Comparison of ENCODE assay signal across 9 mouse cellular contexts in the genomic region with DNA sequence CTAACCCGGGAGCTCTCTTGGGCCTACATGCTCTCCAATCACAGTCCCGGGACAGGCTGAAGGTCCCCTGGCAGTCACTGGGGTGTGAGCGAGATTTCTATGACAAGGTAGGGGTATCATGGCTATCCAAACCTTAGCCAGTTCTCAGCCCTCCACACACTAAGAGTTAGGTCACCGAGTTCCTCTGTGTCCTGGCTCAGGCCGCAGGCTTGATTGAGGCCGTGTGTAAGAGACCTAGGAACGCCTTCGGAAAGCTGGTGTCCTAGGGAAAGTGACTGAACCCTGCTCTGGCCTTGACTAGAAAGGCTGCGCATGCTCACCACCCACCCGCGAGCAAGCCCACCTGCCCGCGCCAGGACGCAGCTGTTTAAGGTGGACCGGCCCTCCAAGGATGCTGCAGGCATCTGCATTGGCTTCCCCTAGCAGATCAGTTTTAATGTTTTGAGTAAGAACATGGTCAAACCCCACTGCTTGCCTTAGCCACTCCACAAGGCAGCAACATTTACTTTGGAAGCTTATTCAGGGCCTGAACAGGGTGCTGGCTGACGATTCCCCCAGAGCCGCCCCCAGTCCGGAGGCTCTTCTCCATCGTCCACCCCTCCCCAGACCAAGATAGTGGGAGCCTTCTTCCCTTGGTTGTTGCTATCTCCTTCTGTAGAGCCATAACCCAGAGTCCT. TPM values are rescaled to one million over a fixed set of nuclear protein-coding genes. Genes with fewer than 3 reads are reported as not detected.
DNase-seq lines count a peak whose midpoint lies in the region; ATAC-seq lines count a peak whose summit lies in the region.
"Had no signal": no experiment of that assay in that cellular context is flagged by ENCODE, and none has a peak within 500 bp of the region (broad histone marks: within the 10 kb centered on the region; RNA-seq: fewer than 3 reads in every experiment).

No protein-coding gene starts in this region.

- peak overlapping the region; percentile 87 for H3K4me2 ChIP-seq in hindbrain, embryonic 11.5 days (replicated peaks; ENCODE audit: low read depth, low read length)

- H3K27ac ChIP-seq in hindbrain, embryonic 11.5 days (ENCODE audit: low read depth, low read length) = peak overlapping the region; percentile 86

- 4% methylated on average over 19 of the region's 19 CpGs for WGBS in hindbrain, embryonic 11.5 days

- peaks cover 4% of the 10 kb centered on the region for H3K4me1 ChIP-seq in hindbrain, embryonic 11.5 days (replicated peaks; ENCODE audit: control insufficient read depth, insufficient read depth, low read length)

- H3K36me3 ChIP-seq in hindbrain, embryonic 11.5 days (ENCODE audit: control insufficient read depth, insufficient read depth, low read length) = 0 out of 2 replicates have a peak, but pooled peaks cover 3% of the 10 kb centered on the region

- H3K4me3 ChIP-seq in hindbrain, embryonic 11.5 days (ENCODE audit: low read depth, low read length) = peak overlapping the region; percentile 92

- peak; percentile 78 for ATAC-seq in hindbrain, embryonic 11.5 days (ENCODE audit: low FRiP score)

- H3K9me3 ChIP-seq in hindbrain, embryonic 11.5 days (ENCODE audit: control insufficient read depth, low read length) = no peaks in the 10 kb centered on the region

- peak; percentile 64 for DNase-seq in NIH3T3 (ENCODE audit: low read depth)
- DNase-seq in cerebellum, adult 18-20 months = peak; percentile 64 to 72
- peak; percentile 67 for DNase-seq in forelimb bud, embryonic 11.5 days (ENCODE audit: low read depth, low spot score)
- peak; percentile 73 for DNase-seq in hindbrain, embryonic 11.5 days (ENCODE audit: low spot score)
- peak; percentile 68 to 71 for DNase-seq in layer of hippocampus, postnatal 14 days (ENCODE audit: low spot score in 2 of 2)
- DNase-seq in lung, postnatal 25 days (ENCODE audit: low spot score) = peak; percentile 44
- peak; percentile 74 for DNase-seq in retina, embryonic 14.5 days (ENCODE audit: low spot score)
- no peak for DNase-seq in c-Kit-positive CD71-positive TER-119-positive erythroid progenitor cells, embryonic 14.5 days (ENCODE audit: low spot score)

- H3K27me3 ChIP-seq in hindbrain, embryonic 11.5 days (ENCODE audit: control insufficient read depth, insufficient read depth, low read length) = no peaks in the 10 kb centered on the region

- H3K9ac ChIP-seq in hindbrain, embryonic 11.5 days (ENCODE audit: low read depth, low read length) = peak overlapping the region; percentile 89

RNA-seq across cellular contexts. Expression of gene Zdhhc8, which starts 0.6 kb away (rescaled TPM):
- 7.5 and 8.3 TPM in 2 replicates for polyA plus RNA-seq in hindbrain, embryonic 11.5 days (2014; fragmentation: Nextera tagmentation; extraction: Ambion mirVana)
- 10 to 100 TPM; 84.1 to 84.6 TPM for total RNA-seq in layer of hippocampus, postnatal 14 days (2021)

RNA-seq across cellular contexts. Expression of gene Trmt2a, which starts 13.0 kb away (rescaled TPM):
- 77.0 and 85.0 TPM in 2 replicates for polyA plus RNA-seq in hindbrain, embryonic 11.5 days (2014; fragmentation: Nextera tagmentation; extraction: Ambion mirVana)
- 10 to 100 TPM; 44.6 to 61.7 TPM for total RNA-seq in layer of hippocampus, postnatal 14 days (2021)

RNA-seq across cellular contexts. Expression of gene Ranbp1, which starts 13.0 kb away (rescaled TPM):
- polyA plus RNA-seq in hindbrain, embryonic 11.5 days (2014; fragmentation: Nextera tagmentation; extraction: Ambion mirVana) = 1,115 and 1,160 TPM in 2 replicates
- total RNA-seq in layer of hippocampus, postnatal 14 days (2021) = 100 to 1,000 TPM in 1 of 2 experiments, 10 to 100 TPM in 1; 98.3 to 104 TPM

RNA-seq across cellular contexts. Expression of gene Ccdc188, which starts 17.8 kb away (rescaled TPM):
- not detected in 2 replicates for polyA plus RNA-seq in hindbrain, embryonic 11.5 days (2014; fragmentation: Nextera tagmentation; extraction: Ambion mirVana)
- total RNA-seq in layer of hippocampus, postnatal 14 days (2021) = not detected
- polyA plus RNA-seq: large intestine, adult 2 months had no signal

RNA-seq across cellular contexts. Expression of gene Gm49776, which starts 22.6 kb away (rescaled TPM):
- 1.4 and 1.6 TPM in 2 replicates for polyA plus RNA-seq in hindbrain, embryonic 11.5 days (2014; fragmentation: Nextera tagmentation; extraction: Ambion mirVana)
- total RNA-seq in layer of hippocampus, postnatal 14 days (2021) = not detected
- polyA plus RNA-seq: large intestine, adult 2 months had no signal
